Mouse (Mus musculus): ENCODE results near the gene Arid5a.

- no peak for TF ChIP-seq CTCF (IDR thresholded peaks at IDR 0.05; ENCODE audit: low read depth, low read length)
- no peak for TF ChIP-seq POLR2A (IDR thresholded peaks at IDR 0.05; ENCODE audit: borderline replicate concordance, low read depth, low read length)
These were observed 45.6 kb upstream of the Arid5a start for GRCm38 (mm10) chr1:36261708-36262504.
